Mouse (Mus musculus): ENCODE measurements around the gene Ddb2. TPM values are rescaled to one million over a fixed set of nuclear protein-coding genes. Genes with fewer than 3 reads are reported as not detected.

The Ddb2 gene
- 1.9 TPM in 2 replicates for polyA plus RNA-seq (2021; fragmentation: Nextera tagmentation)
- long read RNA-seq, experiment 1, partial matches to known transcripts, result 1 of 4 reads
- long read RNA-seq, experiment 1, other reads (novel, unspliced or antisense), result 1 of 4 reads
- long read RNA-seq, experiment 2, partial matches to known transcripts, result 0 of 14 reads
- long read RNA-seq, experiment 2, other reads (novel, unspliced or antisense), result 9 of 14 reads

DNA sequence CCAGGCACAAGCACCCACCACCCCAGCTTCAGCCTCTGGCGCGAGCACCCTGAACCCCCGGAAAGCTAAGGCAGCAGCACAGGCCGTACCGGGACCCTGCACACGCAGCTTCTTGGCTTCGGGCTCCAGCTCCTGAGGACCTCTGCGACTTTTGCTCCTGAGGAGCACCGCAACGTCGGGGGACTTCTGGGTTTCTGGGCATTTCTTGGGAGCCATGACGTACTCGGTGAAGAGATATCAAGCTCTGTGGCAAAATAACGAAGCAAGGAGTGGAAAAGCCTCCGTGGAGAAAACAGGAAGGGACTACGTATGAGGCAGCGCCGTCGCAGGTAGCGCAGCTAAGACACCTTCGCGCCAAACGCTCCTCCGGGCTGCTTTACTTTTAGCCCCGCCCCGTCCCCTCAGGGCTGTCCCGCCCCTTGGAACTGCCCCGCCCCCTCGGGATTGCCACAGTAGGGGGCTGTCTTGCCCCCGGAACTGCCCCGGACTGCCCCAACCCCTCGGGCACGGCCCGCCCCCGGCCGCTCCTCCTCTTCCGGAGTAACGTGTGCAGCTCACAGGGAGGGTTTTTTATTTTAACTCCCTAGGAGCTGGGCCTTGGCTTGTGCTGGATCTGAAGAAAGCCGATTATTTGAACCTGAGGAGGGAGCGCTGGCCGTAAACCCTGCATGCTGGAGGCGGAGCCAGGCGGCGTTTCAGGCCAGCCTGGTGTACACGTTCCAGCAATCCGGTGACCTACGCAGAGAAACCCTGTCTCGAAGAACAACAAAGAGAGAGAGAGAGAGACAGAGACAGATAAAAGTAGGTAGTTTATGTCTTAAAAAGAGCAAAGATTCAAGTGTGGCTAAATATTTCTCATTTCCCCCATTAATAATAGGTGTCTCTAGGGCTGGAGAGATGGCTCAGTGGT, at the start of gene Ddb2:
Gene Ddb2, minus strand, starts transcription at position 382 of the 910 bp plus-strand sequence.

GRCm38 (mm10) chr2:91264711-91265681, 28.2 kb upstream of the Ddb2 start, which contains the start of gene Arfgap2:
Arfgap2 (plus strand) TSS chr2:91264974.

DNA sequence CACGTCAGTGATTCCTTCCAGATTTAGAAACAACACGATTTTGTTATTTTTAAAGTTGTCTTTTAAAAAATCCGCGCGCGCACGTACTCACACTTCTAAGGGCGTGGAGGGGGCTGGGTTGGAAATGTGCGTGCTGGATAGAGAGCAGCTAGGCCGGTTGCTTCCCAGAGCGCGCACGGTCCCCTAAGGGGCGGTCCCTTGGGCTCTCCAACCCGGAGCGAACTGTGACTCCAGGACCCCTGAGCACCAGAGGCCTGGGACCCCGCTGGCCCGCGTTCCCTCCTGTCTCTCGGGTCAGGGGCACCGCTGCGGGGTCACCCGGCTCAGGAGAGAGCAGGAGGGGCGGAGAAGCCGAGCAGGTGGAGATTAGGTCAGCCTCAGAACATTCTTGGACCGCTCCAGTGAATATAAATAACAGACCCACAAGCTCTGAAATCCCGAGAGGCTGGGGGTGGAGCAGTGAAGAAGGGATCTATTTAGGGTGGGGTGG, 18.9 kb upstream of the Ddb2 start, which contains the start of gene Pacsin3:
Gene Pacsin3, plus strand, starts transcription at position 294 of the 490 bp plus-strand sequence.

GRCm38 (mm10) chr2:91202222-91202971, 34.4 kb downstream of the Ddb2 start, which contains the start of the genes Nr1h3 and Acp2:
Nr1h3 (minus strand) TSS chr2:91202834.
Acp2 (plus strand) TSS chr2:91202885.

GRCm38 (mm10) chr2:91183711-91184405, 52.9 kb downstream of the Ddb2 start, which contains the start of gene Madd:
Madd (minus strand) TSS chr2:91183837.

Other genes with a start within 250 kb of the Ddb2 start
- gene Rapsn, start 201.4 kb downstream of the Ddb2 start, polyA plus RNA-seq (2021; fragmentation: Nextera tagmentation), result 1.6 and 2.0 TPM in 2 replicates
- 260 and 264 TPM in 2 replicates for gene Psmc3, start 183.0 kb downstream of the Ddb2 start, polyA plus RNA-seq (2021; fragmentation: Nextera tagmentation)
- 9.4 and 12.4 TPM in 2 replicates for gene Slc39a13, start 166.6 kb downstream of the Ddb2 start, polyA plus RNA-seq (2021; fragmentation: Nextera tagmentation)
- gene Spi1, start 154.6 kb downstream of the Ddb2 start, polyA plus RNA-seq (2021; fragmentation: Nextera tagmentation), result 9.5 and 10.5 TPM in 2 replicates
- not detected in 2 replicates for gene Mybpc3, start 118.8 kb downstream of the Ddb2 start, polyA plus RNA-seq (2021; fragmentation: Nextera tagmentation)
- gene Madd, start 53.1 kb downstream of the Ddb2 start, polyA plus RNA-seq (2021; fragmentation: Nextera tagmentation), result 38.4 and 54.1 TPM in 2 replicates
- gene Nr1h3, start 34.1 kb downstream of the Ddb2 start, polyA plus RNA-seq (2021; fragmentation: Nextera tagmentation), result 3.4 and 4.1 TPM in 2 replicates
- gene Acp2, start 34.1 kb downstream of the Ddb2 start, polyA plus RNA-seq (2021; fragmentation: Nextera tagmentation), result 30.0 and 33.9 TPM in 2 replicates
- gene Pacsin3, start 19.0 kb upstream of the Ddb2 start, polyA plus RNA-seq (2021; fragmentation: Nextera tagmentation), result 18.7 and 21.9 TPM in 2 replicates
- gene Arfgap2, start 28.0 kb upstream of the Ddb2 start, polyA plus RNA-seq (2021; fragmentation: Nextera tagmentation), result 44.2 and 45.4 TPM in 2 replicates
- 182 and 187 TPM in 2 replicates for gene 1110051M20Rik, start 207.7 kb upstream of the Ddb2 start, polyA plus RNA-seq (2021; fragmentation: Nextera tagmentation)
- 8.6 and 12.4 TPM in 2 replicates for gene Lrp4, start 220.5 kb upstream of the Ddb2 start, polyA plus RNA-seq (2021; fragmentation: Nextera tagmentation)

Data from layer of hippocampus, adult 6 months (tissue).